Mouse (Mus musculus): ENCODE data around the gene Crhr2. TPM values are rescaled to one million over a fixed set of nuclear protein-coding genes. Genes with fewer than 3 reads are reported as not detected.

Crhr2 gene
- total and polyA plus RNA-seq, 3 experiments = not detected

DNA sequence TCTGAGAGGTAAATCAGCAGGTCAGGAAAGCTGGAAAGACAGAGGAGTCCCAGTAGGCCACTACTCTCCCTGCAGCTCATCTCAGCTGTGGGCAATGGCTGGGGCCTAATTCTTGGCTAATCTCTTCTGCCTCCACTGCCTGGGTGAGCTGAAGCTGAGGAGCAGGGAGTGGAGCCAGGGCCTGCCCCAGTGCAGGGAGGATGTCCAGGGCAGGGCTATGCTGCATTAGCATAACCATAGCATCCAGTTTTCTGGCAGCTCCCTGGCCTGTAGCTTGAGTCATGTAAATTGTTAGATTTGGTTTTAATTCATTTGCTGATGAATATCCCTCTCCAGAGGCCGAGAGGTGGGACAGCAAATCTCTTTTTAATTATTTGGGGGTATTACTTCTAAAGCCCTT lies 26.4 kb upstream of the Crhr2 start:
- Histone ChIP-seq H3K27me3 (replicated peaks) (peaks cover 2% of the 10 kb centered on the region), H3K4me2 (ENCODE audit: insufficient read depth, low read depth, poor library complexity, severe bottlenecking) (no peak overlapping the region), H3K9me3 (replicated peaks; ENCODE audit: low read length) (no peaks in the 10 kb centered on the region), H3K79me2 (replicated peaks; ENCODE audit: control insufficient read depth, extremely low read depth, insufficient read depth, poor library complexity, severe bottlenecking) (no peaks in the 10 kb centered on the region), H3K36me3 (replicated peaks in 1 of 2; ENCODE audit: control insufficient read depth in 1 of 2, insufficient read depth in 1 of 2, low read length in 1 of 2) (no peaks in the 10 kb centered on the region), H3K9ac (ENCODE audit: insufficient read depth, low read depth) (no peak overlapping the region), H3K27ac (ENCODE audit: insufficient read depth, low read depth) (no peak overlapping the region), H3K4me3 (replicated peaks in 1 of 3; ENCODE audit: low read depth in 2 of 3, low read length in 2 of 3, poor library complexity in 1 of 3) (no peak overlapping the region), H3K4me1 (ENCODE audit: control insufficient read depth in 1 of 2, insufficient read depth in 2 of 2) (peaks cover 0 to 5% of the 10 kb centered on the region in 2 experiments; a peak in 1 of 4 replicates)
- dilution Hi-C loops (cut with MboI; ENCODE audit: extremely low pct_ligation_motif_present, extremely low pct_unique_long_range_greater_than_20kb, low sequenced_read_pairs) = no loop called here
- no peak for TF ChIP-seq GABPA (IDR thresholded peaks at IDR 0.05; ENCODE audit: insufficient replicate concordance, low read depth, low read length)
- no peak for TF ChIP-seq ETS1 (conservative IDR thresholded peaks at IDR 0.05; ENCODE audit: low read depth, low read length)
- no peak for TF ChIP-seq ZKSCAN1 (IDR thresholded peaks at IDR 0.05; ENCODE audit: borderline replicate concordance, low read depth, low read length)
- in situ Hi-C loops (cut with MboI; ENCODE audit: low pct_ligation_motif_present, low pct_unique_long_range_greater_than_20kb, low sequenced_read_pairs) = no loop called here
- no peak for DNase-seq (ENCODE audit: extremely low read depth)

DNA sequence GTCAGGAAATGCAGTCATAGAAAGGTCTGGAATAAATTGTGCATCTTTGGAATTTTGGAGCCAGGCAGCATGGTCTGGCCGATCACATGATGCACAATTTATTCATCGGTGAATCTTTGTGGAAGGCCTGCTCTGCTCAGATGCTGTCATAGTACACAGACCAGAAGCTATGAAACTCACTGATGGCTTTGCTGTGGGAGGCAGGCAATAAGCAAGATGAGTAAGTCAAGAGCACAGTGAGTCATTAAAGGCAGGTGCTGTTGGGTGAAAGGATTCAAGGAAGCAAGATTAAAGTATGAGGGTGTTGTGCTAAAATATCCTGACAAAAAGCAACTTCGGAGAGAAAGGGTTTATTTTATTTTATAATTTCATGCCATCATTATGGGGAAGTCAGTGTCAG lies 19.4 kb upstream of the Crhr2 start:
- no peaks in the 10 kb centered on the region for H3K27me3 ChIP-seq (replicated peaks)
- dilution Hi-C loops (cut with MboI; ENCODE audit: extremely low pct_ligation_motif_present, extremely low pct_unique_long_range_greater_than_20kb, low sequenced_read_pairs) = no loop called here

DNA sequence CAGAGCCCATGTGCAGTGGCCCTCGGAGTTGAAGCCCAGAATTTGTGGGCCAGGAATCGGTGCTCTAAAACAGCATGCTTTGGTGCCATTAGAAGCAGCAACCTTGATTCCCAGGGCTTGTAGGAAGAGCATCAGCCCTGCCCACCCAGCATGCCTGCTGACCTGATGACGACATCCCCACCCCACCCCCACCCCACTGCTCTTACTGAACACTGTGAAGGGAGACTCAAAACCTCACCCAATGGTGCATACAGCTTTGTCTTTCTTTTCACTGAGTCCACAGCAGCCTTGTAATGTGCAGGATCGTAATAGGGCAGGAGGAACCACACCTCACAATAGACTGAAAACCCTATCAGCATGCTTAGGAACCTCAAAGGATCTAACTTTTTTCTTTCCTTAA lies 13.3 kb upstream of the Crhr2 start:
- Histone ChIP-seq H3K4me2 (ENCODE audit: insufficient read depth, low read depth, poor library complexity, severe bottlenecking) (no peak overlapping the region), H3K9me3 (replicated peaks; ENCODE audit: low read length) (peaks cover 16% of the 10 kb centered on the region), H3K4me1 (ENCODE audit: control insufficient read depth in 1 of 2, insufficient read depth in 2 of 2) (peaks cover 16 to 59% of the 10 kb centered on the region in 2 experiments), H3K27me3 (replicated peaks) (peaks cover 4% of the 10 kb centered on the region), H3K79me2 (replicated peaks; ENCODE audit: control insufficient read depth, extremely low read depth, insufficient read depth, poor library complexity, severe bottlenecking) (no peaks in the 10 kb centered on the region), H3K4me3 (replicated peaks in 1 of 3; ENCODE audit: low read depth in 2 of 3, low read length in 2 of 3, poor library complexity in 1 of 3) (no peak overlapping the region), H3K27ac (ENCODE audit: insufficient read depth, low read depth) (no peak overlapping the region), H3K9ac (ENCODE audit: insufficient read depth, low read depth) (no peak overlapping the region), H3K36me3 (replicated peaks in 1 of 2; ENCODE audit: control insufficient read depth in 1 of 2, insufficient read depth in 1 of 2, low read length in 1 of 2) (no peaks in the 10 kb centered on the region)
- in situ Hi-C loops (cut with MboI; ENCODE audit: low pct_ligation_motif_present, low pct_unique_long_range_greater_than_20kb, low sequenced_read_pairs) (no loop called here), dilution Hi-C loops (cut with MboI; ENCODE audit: extremely low pct_ligation_motif_present, extremely low pct_unique_long_range_greater_than_20kb, low sequenced_read_pairs) (no loop called here)
- peak; percentile 49 for DNase-seq (ENCODE audit: extremely low read depth)
- TF ChIP-seq ZMIZ1 (IDR thresholded peaks at IDR 0.05; ENCODE audit: low read depth, low read length) (no peak), NELFE (IDR thresholded peaks at IDR 0.05; ENCODE audit: low read depth, low read length) (no peak), USF1 (IDR thresholded peaks at IDR 0.05; ENCODE audit: low read depth, low read length) (no peak), MYC (IDR thresholded peaks at IDR 0.05; ENCODE audit: low read depth, low read length) (no peak)

More for the DNA sequence above, 19.4 kb upstream of the Crhr2 start:
- no peak overlapping the region for H3K9ac ChIP-seq (ENCODE audit: insufficient read depth, low read depth)
- H3K27ac ChIP-seq (ENCODE audit: insufficient read depth, low read depth) = no peak overlapping the region
- peaks cover 3 to 32% of the 10 kb centered on the region in 2 experiments; a peak in 3 of 4 replicates for H3K4me1 ChIP-seq (ENCODE audit: control insufficient read depth in 1 of 2, insufficient read depth in 2 of 2)
- H3K9me3 ChIP-seq (replicated peaks; ENCODE audit: low read length) = no peaks in the 10 kb centered on the region
- no peak overlapping the region for H3K4me3 ChIP-seq (replicated peaks in 1 of 3; ENCODE audit: low read depth in 2 of 3, low read length in 2 of 3, poor library complexity in 1 of 3)
- TF ChIP-seq SIN3A (IDR thresholded peaks at IDR 0.05; ENCODE audit: low read length) = no peak
- TF ChIP-seq MAX (IDR thresholded peaks at IDR 0.05; ENCODE audit: low read length) = no peak
- TF ChIP-seq CHD2 (IDR thresholded peaks at IDR 0.05; ENCODE audit: low read length) = no peak
- no peak for TF ChIP-seq E2F4 (IDR thresholded peaks at IDR 0.05; ENCODE audit: insufficient replicate concordance, low read depth, low read length)
- TF ChIP-seq PAX5 (IDR thresholded peaks at IDR 0.05; ENCODE audit: low read length) = no peak
- no peak for TF ChIP-seq TCF12 (IDR thresholded peaks at IDR 0.05; ENCODE audit: low read depth, low read length)
- no peak for TF ChIP-seq POLR2AphosphoS2 (IDR thresholded peaks at IDR 0.05; ENCODE audit: low read depth, low read length)
- no peak for TF ChIP-seq UBTF (IDR thresholded peaks at IDR 0.05; ENCODE audit: low read depth, low read length)
- TF ChIP-seq POLR2A (IDR thresholded peaks at IDR 0.05; ENCODE audit: low read depth, low read length) = no peak
- TF ChIP-seq NRF1 (IDR thresholded peaks at IDR 0.05; ENCODE audit: low read depth, low read length) = no peak
- no peak for TF ChIP-seq MAZ (IDR thresholded peaks at IDR 0.05; ENCODE audit: low read depth, low read length)
- H3K36me3 ChIP-seq (replicated peaks in 1 of 2; ENCODE audit: control insufficient read depth in 1 of 2, insufficient read depth in 1 of 2, low read length in 1 of 2) = no peaks in the 10 kb centered on the region
- in situ Hi-C loops (cut with MboI; ENCODE audit: low pct_ligation_motif_present, low pct_unique_long_range_greater_than_20kb, low sequenced_read_pairs) = no loop called here
- no peak overlapping the region for H3K4me2 ChIP-seq (ENCODE audit: insufficient read depth, low read depth, poor library complexity, severe bottlenecking)
- no peaks in the 10 kb centered on the region for H3K79me2 ChIP-seq (replicated peaks; ENCODE audit: control insufficient read depth, extremely low read depth, insufficient read depth, poor library complexity, severe bottlenecking)
- DNase-seq (ENCODE audit: extremely low read depth) = no peak

All from CH12.LX (cell line).